ENCODE assay signal across 15 mouse cellular contexts in genomic region chr12:110999820-111000219, GRCm38 (mm10).
"Had no signal": no experiment of that assay in that cellular context is flagged by ENCODE, and none has a peak within 500 bp of the region (broad histone marks: within the 10 kb centered on the region; RNA-seq: fewer than 3 reads in every experiment).

No protein-coding gene starts in this region.

- H3K27ac ChIP-seq: intestine, embryonic 15.5 days; kidney, embryonic 15.5 days; limb, embryonic 13.5 days; midbrain, embryonic 12.5 days; stomach, postnatal 0 days had no signal

- H3K9ac ChIP-seq: intestine, embryonic 15.5 days; kidney, embryonic 15.5 days; limb, embryonic 13.5 days; midbrain, embryonic 12.5 days had no signal

- H3K36me3 ChIP-seq: intestine, embryonic 15.5 days; kidney, embryonic 15.5 days; limb, embryonic 13.5 days; midbrain, embryonic 12.5 days had no signal

- H3K4me2 ChIP-seq: intestine, embryonic 15.5 days; kidney, embryonic 15.5 days; limb, embryonic 13.5 days; midbrain, embryonic 12.5 days had no signal

- H3K27me3 ChIP-seq: intestine, embryonic 15.5 days; kidney, embryonic 15.5 days; limb, embryonic 13.5 days; midbrain, embryonic 12.5 days had no signal

- H3K4me1 ChIP-seq: intestine, embryonic 15.5 days; kidney, embryonic 15.5 days; limb, embryonic 13.5 days; midbrain, embryonic 12.5 days had no signal

- ATAC-seq: intestine, embryonic 15.5 days; midbrain, embryonic 16.5 days had no signal

- H3K9me3 ChIP-seq: intestine, embryonic 15.5 days had no signal

- H3K4me3 ChIP-seq: intestine, embryonic 15.5 days; kidney, embryonic 15.5 days; limb, embryonic 13.5 days; megakaryocyte, embryonic 14.5 days; midbrain, embryonic 12.5 days had no signal

- DNase-seq: kidney, adult 18-20 months; kidney, postnatal 14 days; left cerebral cortex, postnatal 4 days; lung, adult 18-20 months; lung, postnatal 10 days; lung, postnatal 4 days; right cerebral cortex, adult 18-20 months; thymus, postnatal 4 days had no signal
